Mouse (Mus musculus) gastrocnemius, adult 2 months (tissue): ENCODE results near the gene Prpf40a. TPM values are rescaled to one million over a fixed set of nuclear protein-coding genes. Genes with fewer than 3 reads are reported as not detected.
A peak's percentile ranks its signal among the peaks of the same experiment; 100 is the strongest.

Source experiments
- DNase-seq: peaks from one replicate; pipeline ENCODE4 v3.0.0; 2022
- H3K27ac ChIP-seq: fragments of 200-600 bp; 2 replicates; pipeline ENCODE4 v1.8.1; 2022; ENCODE audit warnings: mild to moderate bottlenecking
- H3K4me3 ChIP-seq: fragments of 200-600 bp; 2 replicates; pipeline ENCODE4 v1.8.1; 2022; ENCODE audit warnings: mild to moderate bottlenecking, moderate library complexity
- CTCF ChIP-seq: fragments of 200-600 bp; IDR thresholded peaks from 2 replicates; pipeline ENCODE4 v1.8.1; 2022; ENCODE audit warnings: antibody characterized with exemption, mild to moderate bottlenecking, moderate library complexity
- intact Hi-C: fragments of 180-260 bp; cut with DNase I; formaldehyde crosslinking; loops from one replicate; pipeline ENCODE4 v1.15.1; 2025
- long read RNA-seq, 2 experiments: library from polyadenylated mRNA; stranded (forward); transcript quantifications; one replicate each; pipeline ENCODE4 v2.0.0; 2021
- total RNA-seq, 2 experiments: library from RNA; stranded (reverse); gene quantifications; 2 replicates each; pipeline ENCODE4 v1.2.3; 2021

Prpf40a gene
- 10 to 100 TPM; 26.2 to 32.1 TPM for total RNA-seq
- long read RNA-seq, experiment 1, partial matches to known transcripts, result 2 of 6 reads
- long read RNA-seq, experiment 1, other reads (novel, unspliced or antisense), result 4 of 6 reads
- long read RNA-seq, experiment 2, partial matches to known transcripts, result 1 of 5 reads
- long read RNA-seq, experiment 2, other reads (novel, unspliced or antisense), result 4 of 5 reads

DNA sequence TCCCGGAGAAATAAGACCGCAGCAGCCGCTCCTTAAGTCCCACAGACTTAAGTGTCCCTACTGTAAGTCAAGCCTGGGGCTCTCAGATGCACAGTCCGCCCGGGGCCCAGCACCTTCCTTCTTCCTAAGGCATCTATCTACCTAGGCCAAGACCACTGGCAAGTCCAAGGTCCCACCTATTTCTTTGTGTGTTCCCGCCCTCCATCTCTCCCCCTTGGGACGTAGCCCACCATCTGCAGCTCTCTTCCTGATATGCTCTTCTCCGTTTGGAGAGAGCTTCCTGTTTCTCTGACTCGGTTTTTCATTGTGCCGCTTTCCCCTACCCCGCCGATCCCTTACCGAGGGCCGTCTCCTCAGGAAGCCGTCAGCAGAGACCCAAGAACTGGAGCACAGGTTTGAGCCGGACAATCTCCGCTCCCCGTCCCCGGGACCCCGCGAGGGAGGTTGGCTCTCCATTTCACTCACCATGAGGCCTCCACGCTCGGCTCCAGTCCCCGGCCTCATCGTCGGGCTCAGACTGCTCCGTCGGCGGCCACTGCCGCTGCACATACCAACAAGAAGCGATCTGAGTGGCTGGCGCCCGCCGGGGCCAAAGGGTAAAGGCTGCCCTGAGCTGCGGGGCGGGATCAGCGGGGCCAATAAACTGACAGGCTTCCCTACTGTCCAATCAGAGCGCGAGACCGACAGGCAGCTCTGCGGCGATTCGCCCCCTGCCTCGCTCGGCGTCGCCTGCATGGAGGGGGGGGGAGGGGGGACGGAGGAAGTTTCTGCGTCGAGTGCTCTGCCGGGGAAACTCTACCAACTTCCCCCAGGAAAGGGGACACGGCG lies at the start of gene Prpf40a:
Gene Prpf40a, minus strand, starts transcription at position 601 of the 828 bp plus-strand sequence.
- Histone ChIP-seq H3K27ac (peak within 1 kb of the TSS; percentile 100), H3K4me3 (peak within 1 kb of the TSS; percentile 90)
- intact Hi-C loops, result no loop called here
- DNase-seq, result peak; percentile 100
- no peak for TF ChIP-seq CTCF

DNA sequence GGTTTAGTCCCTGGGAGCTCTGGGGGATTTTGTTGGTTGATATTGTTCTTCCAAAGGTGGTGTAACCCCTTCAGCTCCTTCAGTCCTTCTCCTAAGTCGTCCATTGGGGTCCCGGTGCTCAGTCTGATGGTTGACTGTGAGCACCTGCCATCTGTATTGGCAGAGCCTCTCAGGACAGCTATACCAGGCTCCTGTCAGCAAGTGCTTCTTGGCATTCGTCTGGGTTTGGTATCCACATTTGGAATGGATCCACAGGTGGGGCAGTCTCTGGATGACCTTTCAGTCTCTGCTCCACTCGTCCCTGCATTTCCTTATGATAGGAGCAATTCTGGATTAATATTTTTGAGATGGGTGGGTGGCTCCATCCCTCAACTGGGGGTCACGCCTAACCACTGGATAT lies 31.2 kb upstream of the Prpf40a start:
- peak; percentile 42 for DNase-seq
- intact Hi-C loops, result no loop called here

DNA sequence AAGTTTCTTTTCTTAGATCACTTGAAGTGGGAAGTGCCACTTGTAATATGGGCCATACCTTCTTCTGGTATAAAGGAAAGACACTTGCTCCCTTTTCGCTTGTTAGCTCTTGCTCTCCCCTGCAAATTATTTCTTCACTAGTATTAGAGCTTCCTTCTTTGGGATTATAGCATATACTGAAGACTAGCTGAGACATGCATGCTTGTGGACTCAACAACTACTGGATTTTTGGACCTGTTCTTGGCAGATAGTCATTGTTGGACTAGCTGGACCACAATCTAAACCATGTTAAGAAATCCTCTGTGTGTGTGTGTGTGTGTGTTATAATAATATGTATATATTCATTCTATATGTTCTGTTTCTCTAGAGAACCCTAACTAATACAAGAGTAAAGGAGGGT lies 22.4 kb upstream of the Prpf40a start:
- TF ChIP-seq CTCF, result no peak
- intact Hi-C loops, result no loop called here
- no peak overlapping the region for H3K4me3 ChIP-seq
- no peak overlapping the region for H3K27ac ChIP-seq
- DNase-seq, result no peak

More for the DNA sequence above, 31.2 kb upstream of the Prpf40a start:
- no peak for TF ChIP-seq CTCF
- Histone ChIP-seq H3K27ac (peak overlapping the region; percentile 53), H3K4me3 (no peak overlapping the region)

DNA sequence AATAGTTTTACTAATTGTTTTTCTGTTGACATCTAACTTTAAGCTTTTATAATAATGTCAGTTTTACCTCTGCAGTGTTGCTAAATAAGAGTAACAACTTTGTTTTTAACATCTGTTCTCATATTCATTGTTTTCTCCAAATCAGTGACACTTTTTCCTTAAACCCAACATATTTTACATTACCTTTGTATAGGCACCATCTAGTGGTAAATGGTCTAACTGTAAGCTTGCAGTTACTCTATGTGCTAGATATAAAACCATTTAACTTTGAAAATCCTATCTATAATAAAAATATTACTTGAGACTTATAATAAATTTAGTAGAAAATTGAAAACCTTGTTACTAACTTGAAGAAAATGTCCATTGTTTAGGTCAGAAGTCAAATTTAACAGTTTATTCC lies 15.7 kb upstream of the Prpf40a start:
- Histone ChIP-seq H3K27ac (no peak overlapping the region), H3K4me3 (no peak overlapping the region)
- intact Hi-C loops, result no loop called here
- DNase-seq, result no peak
- peak; percentile 13; the same call in 1 of the 2 replicates for TF ChIP-seq CTCF

DNA sequence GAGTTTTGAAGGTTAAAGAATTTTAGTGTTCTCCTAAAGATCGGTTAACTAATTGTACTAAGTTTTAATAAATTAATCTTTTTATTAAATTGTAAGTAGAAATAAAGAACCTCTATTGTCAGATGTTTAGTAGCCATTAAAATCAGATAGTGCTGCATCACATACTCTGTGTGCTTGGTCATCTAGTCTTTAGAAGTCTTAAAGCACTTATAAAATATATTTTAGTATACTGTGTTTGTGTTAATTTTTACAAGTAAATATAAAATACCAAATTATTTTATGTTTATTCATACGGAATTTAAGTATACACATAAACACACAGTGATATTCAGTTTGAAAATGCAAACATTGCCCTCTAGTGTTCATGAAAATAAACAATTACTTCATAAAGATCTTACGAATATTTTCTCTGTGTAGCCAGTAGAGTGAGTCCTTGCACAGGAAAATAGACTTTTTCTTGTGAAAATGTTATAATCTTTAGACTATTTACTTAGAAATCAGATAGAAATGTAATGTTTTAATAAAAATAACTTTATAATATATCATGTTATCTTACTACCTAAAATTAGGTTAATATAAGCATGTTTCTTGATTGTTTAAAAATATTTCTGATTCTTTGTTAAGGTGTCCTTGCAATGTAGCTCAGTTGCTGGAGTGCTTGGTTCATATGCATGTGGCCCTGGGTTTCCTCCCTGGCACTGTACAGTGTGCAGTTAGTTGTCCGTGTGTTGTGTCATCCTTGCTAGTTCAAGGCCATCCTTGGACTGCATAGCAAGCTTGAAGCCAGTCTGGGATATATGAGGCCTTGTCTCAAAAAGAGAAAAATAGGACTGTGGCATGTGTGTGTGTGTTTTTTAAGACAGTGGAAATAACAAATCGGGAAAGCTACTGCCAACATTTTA lies 13.5 kb upstream of the Prpf40a start:
- no peak overlapping the region for H3K27ac ChIP-seq
- H3K4me3 ChIP-seq, result no peak overlapping the region
- peak; percentile 72 for TF ChIP-seq CTCF
- intact Hi-C loops, result no loop called here
- no peak for DNase-seq

DNA sequence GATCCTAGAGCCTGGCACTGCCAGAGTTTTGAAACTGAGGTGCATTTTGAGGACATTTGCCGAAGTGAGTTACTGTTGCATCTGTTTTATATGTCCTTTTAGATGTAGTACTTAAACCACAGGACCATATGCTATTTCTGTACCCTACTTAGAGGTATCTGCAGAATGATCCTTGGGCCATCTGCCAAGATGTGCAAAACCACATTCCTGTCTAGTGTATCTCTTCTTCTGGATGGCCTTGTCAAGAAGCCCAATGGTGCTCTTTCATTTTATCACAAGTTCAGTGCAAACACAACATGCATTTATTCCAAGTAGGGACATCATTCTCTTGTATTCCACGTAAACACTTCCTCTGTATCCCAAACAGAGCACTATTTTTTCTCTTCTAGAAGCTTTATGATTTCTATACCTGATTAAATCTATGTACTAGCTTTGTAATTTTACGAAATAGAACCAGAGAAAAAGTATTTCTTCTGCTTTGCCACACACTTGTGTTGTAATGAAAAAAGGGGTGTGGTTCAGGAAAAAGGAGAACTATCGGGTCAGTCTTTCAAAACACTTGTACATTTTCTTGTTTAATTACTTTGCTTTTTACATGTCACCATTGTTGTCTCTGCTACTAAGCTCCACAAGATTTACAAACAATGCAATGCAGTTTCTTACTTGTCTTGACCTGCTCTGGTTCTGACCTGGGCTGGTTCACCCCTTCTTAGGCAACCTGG lies 9.2 kb upstream of the Prpf40a start:
- Histone ChIP-seq H3K4me3 (no peak overlapping the region), H3K27ac (no peak overlapping the region)
- no peak for DNase-seq
- no peak for TF ChIP-seq CTCF
- intact Hi-C loops, result no loop called here

DNA sequence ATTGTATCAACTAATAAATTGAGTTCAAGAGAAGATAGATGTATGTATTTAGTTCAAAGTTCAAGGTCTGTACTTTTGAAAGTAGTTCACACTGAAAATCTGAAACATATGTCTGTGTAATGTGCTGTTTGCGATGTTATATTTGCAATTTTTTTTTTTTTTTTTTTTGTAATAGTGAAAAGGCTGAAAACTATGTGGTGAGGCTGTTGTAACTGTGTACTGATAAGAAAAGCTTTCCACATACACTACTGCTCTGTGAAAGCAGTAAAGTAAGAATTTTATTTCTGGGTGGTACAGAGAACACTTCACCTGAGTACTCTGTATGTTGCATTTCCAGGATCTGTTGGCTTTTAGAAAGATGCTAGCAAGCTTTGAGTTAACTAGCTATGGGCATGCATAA lies 8.1 kb upstream of the Prpf40a start:
- Histone ChIP-seq H3K27ac (no peak overlapping the region), H3K4me3 (no peak overlapping the region)
- intact Hi-C loops, result no loop called here
- no peak for DNase-seq
- no peak for TF ChIP-seq CTCF

DNA sequence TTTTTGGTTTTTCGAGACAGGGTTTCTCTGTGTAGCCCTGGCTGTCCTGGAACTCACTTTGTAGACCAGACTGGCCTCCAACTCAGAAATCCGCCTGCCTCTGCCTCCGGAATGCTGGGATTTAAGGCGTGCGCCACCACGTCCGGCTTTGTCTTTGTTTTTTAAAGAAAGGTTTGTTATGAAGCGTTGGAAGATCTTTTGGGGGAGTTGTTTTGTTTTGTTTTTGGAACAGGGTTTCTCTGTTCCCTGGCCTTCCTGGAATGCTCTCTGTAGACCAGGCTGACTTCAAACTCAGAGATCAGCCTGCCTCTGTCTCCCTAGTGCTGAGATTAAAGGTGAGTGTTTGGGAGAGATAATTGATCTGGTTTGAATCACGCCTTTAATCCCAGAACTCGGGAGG lies 5.3 kb upstream of the Prpf40a start:
- no peak for TF ChIP-seq CTCF
- DNase-seq, result no peak
- no peak overlapping the region for H3K27ac ChIP-seq
- no peak overlapping the region for H3K4me3 ChIP-seq
- intact Hi-C loops, result no loop called here

DNA sequence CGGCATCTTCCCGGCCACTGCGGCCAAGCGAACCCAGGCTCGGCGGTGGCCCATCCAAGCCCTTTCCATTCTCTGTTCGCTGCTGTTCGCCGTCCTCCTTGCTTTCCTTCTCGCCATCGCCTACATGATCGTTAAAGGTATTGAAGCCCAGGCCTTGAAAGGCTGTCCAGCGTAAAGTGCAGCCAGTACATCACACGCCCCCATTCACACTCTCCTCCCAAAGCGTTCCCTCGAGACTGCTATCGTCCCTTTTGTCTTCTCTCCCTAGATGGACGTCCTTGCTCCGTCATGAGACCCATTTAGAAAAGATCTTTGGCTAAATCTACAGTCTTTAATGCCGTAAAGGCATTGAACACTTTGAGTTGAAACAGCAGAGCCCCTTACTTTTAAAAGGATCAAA lies 1.3 kb upstream of the Prpf40a start:
- no peak for TF ChIP-seq CTCF
- peak overlapping the region; percentile 100 for H3K27ac ChIP-seq
- peak overlapping the region; percentile 90 for H3K4me3 ChIP-seq
- no peak for DNase-seq
- intact Hi-C loops, result no loop called here

DNA sequence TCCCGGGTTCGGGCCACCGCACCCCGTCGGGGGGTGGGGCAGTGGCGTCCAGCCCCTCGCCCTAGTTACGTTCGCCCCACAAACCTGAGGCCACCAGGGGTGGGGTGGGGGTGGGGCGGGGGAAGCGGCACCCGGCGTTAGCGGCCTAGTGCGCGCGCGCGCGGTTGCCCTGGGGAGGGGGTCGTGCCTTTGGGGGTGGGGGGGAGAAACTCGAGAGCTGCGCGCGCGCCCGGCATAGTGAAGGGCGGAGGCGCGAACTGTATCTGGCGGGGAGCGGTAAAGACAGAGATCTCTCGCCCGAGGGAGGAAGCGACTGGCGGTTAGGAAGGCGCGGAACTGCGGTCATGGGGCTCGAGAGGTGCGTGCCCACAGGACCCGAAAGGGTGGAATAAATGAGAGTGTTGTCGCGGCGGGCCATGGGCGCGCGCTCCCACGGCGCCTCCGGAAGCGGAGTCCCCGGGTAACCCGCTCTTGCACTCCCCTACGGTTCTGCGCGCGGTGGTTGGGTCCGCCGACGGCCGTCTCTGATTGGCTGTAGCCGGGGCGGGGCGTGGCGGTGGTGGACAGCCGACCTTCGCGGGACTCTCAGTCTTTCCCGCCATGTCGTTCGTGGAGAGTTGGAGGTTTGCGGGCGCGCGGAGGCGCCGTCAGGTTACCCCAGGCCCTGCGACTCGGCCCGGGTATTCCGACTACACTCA lies 588 bp upstream of the Prpf40a start, which contains the start of gene Arl6ip6:
Gene Arl6ip6, plus strand, starts transcription at position 204 of the 698 bp plus-strand sequence.
- TF ChIP-seq CTCF, result no peak
- Histone ChIP-seq H3K4me3 (peak within 1 kb of the TSS; percentile 90), H3K27ac (peak within 1 kb of the TSS; percentile 100)
- DNase-seq, result peak; percentile 99
- intact Hi-C loops, result no loop called here

DNA sequence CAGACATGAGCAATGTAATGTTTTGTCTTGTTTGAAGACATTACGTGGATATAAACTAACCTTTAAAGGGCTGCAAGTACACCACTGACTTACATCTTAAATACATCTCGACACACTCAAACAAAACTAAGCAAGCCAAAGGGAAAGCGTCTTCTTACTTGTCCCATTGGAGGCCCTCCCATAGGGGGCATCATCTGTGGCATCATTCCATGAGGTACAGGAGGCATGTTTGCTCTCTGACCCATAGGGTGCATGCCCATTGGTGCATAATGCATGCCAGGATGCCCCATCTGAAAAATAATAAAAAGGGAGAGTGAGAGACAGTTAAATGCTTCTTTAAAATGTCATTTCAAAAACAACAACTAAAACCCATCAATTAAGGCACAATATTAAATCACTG lies 1.3 kb downstream of the Prpf40a start:
- intact Hi-C loops, result no loop called here
- peak; percentile 6; the same call in 1 of the 2 replicates for TF ChIP-seq CTCF
- Histone ChIP-seq H3K27ac (no peak overlapping the region), H3K4me3 (peak overlapping the region; percentile 90)
- no peak for DNase-seq
